Mouse (Mus musculus): ENCODE measurements around the gene Hat1. TPM values are rescaled to one million over a fixed set of nuclear protein-coding genes. Genes with fewer than 3 reads are reported as not detected.
A peak's percentile ranks its signal among the peaks of the same experiment; 100 is the strongest.

Gene Hat1
- total RNA-seq, 2 experiments from 2014 or later, result 19.2 to 23.1 TPM

- intact Hi-C loops (cut with DNase I), result no loop called here
- no peak for DNase-seq
Observed at GRCm38 (mm10) chr2:71374275-71375155, 14.2 kb upstream of the Hat1 start.

GRCm38 (mm10) chr2:71376433-71376906 is 12.3 kb upstream of the Hat1 start:
- intact Hi-C loops (cut with DNase I), result no loop called here
- DNase-seq, result no peak

GRCm38 (mm10) chr2:71377426-71377825 is 11.3 kb upstream of the Hat1 start:
- intact Hi-C loops (cut with DNase I), result no loop called here
- no peak for DNase-seq

- intact Hi-C loops (cut with DNase I), result no loop called here
- no peak for DNase-seq
Observed at GRCm38 (mm10) chr2:71381962-71382361, 6.8 kb upstream of the Hat1 start.

GRCm38 (mm10) chr2:71383890-71384289 is 4.9 kb upstream of the Hat1 start:
- no peak for DNase-seq
- intact Hi-C loops (cut with DNase I), result no loop called here

GRCm38 (mm10) chr2:71387766-71388165 is 992 bp upstream of the Hat1 start:
- intact Hi-C loops (cut with DNase I), result no loop called here
- DNase-seq, result no peak

GRCm38 (mm10) chr2:71389864-71390263 is 1.1 kb downstream of the Hat1 start:
- intact Hi-C loops (cut with DNase I), result no loop called here
- no peak for DNase-seq

- intact Hi-C loops (cut with DNase I), result no loop called here
- no peak for DNase-seq
Observed at GRCm38 (mm10) chr2:71405613-71406012, 16.9 kb downstream of the Hat1 start.

GRCm38 (mm10) chr2:71418760-71419280 is 30.1 kb downstream of the Hat1 start:
- intact Hi-C loops (cut with DNase I), result no loop called here
- DNase-seq, result no peak

- intact Hi-C loops (cut with DNase I), result no loop called here
- no peak for DNase-seq
Observed at GRCm38 (mm10) chr2:71419408-71419807, 30.6 kb downstream of the Hat1 start.

GRCm38 (mm10) chr2:71420895-71421425 is 32.2 kb downstream of the Hat1 start:
- no peak for DNase-seq
- intact Hi-C loops (cut with DNase I), result no loop called here

- intact Hi-C loops (cut with DNase I), result no loop called here
- DNase-seq, result no peak
Observed at GRCm38 (mm10) chr2:71424545-71424944, 35.8 kb downstream of the Hat1 start.

GRCm38 (mm10) chr2:71435440-71435839 is 46.7 kb downstream of the Hat1 start:
- DNase-seq, result no peak
- intact Hi-C loops (cut with DNase I), result no loop called here

- intact Hi-C loops (cut with DNase I), result no loop called here
- DNase-seq, result no peak
Observed at GRCm38 (mm10) chr2:71443376-71443775, 54.6 kb downstream of the Hat1 start.

GRCm38 (mm10) chr2:71445536-71446196 is 56.9 kb downstream of the Hat1 start:
- no peak for DNase-seq

GRCm38 (mm10) chr2:71449604-71450003 is 60.8 kb downstream of the Hat1 start:
- DNase-seq, result no peak
- intact Hi-C loops (cut with DNase I), result no loop called here

More at GRCm38 (mm10) chr2:71445536-71446196, 56.9 kb downstream of the Hat1 start:
- intact Hi-C loops (cut with DNase I), result no loop called here

GRCm38 (mm10) chr2:71451761-71452160 is 63.0 kb downstream of the Hat1 start:
- intact Hi-C loops (cut with DNase I), result no loop called here
- no peak for DNase-seq

- intact Hi-C loops (cut with DNase I), result no loop called here
- DNase-seq, result peak; percentile 98
Observed at GRCm38 (mm10) chr2:71453161-71453916, 64.6 kb downstream of the Hat1 start, which contains the start of gene Metap1d. Gene Metap1d (plus strand): TSS chr2:71453276.

- no peak for DNase-seq
Observed at GRCm38 (mm10) chr2:71453917-71454260, 65.1 kb downstream of the Hat1 start.

GRCm38 (mm10) chr2:71458624-71459023 is 69.9 kb downstream of the Hat1 start:
- DNase-seq, result no peak
- intact Hi-C loops (cut with DNase I), result no loop called here

More at GRCm38 (mm10) chr2:71453917-71454260, 65.1 kb downstream of the Hat1 start:
- intact Hi-C loops (cut with DNase I), result no loop called here

- intact Hi-C loops (cut with DNase I), result no loop called here
- no peak for DNase-seq
Observed at GRCm38 (mm10) chr2:71459659-71460058, 70.9 kb downstream of the Hat1 start.
